Mouse (Mus musculus): ENCODE data around the gene Gm9008. TPM values are rescaled to one million over a fixed set of nuclear protein-coding genes. Genes with fewer than 3 reads are reported as not detected.
"Not testable (repeated sequence)": the region's sequence is repeated elsewhere in the genome, so short reads cannot be mapped to it uniquely, and the experiment has no call there.

The Gm9008 gene
- polyA plus RNA-seq (2015; fragmentation: Nextera tagmentation; extraction: Ambion mirVana): 0.19 and 0.21 TPM in 2 replicates

GRCm38 (mm10) chr6:76497054-76497835 is at the start of gene Gm9008:
Gm9008 (minus strand) TSS chr6:76497784.
- H3K9ac ChIP-seq (ENCODE audit: low read length); H3K9me3 ChIP-seq (ENCODE audit: control insufficient read depth, low read length); H3K27me3 ChIP-seq (ENCODE audit: control insufficient read depth, insufficient read depth, low read depth, low read length); H3K4me2 ChIP-seq (ENCODE audit: low read depth, low read length); H3K27ac ChIP-seq (ENCODE audit: low read length); H3K36me3 ChIP-seq (ENCODE audit: control insufficient read depth, insufficient read depth, low read length); H3K4me3 ChIP-seq (ENCODE audit: low read length); H3K4me1 ChIP-seq (replicated peaks; ENCODE audit: control insufficient read depth, insufficient read depth, low read length); ATAC-seq (ENCODE audit: low read depth): not testable (repeated sequence)
- WGBS: 92% methylated on average over 18 of the region's 22 CpGs

DNA sequence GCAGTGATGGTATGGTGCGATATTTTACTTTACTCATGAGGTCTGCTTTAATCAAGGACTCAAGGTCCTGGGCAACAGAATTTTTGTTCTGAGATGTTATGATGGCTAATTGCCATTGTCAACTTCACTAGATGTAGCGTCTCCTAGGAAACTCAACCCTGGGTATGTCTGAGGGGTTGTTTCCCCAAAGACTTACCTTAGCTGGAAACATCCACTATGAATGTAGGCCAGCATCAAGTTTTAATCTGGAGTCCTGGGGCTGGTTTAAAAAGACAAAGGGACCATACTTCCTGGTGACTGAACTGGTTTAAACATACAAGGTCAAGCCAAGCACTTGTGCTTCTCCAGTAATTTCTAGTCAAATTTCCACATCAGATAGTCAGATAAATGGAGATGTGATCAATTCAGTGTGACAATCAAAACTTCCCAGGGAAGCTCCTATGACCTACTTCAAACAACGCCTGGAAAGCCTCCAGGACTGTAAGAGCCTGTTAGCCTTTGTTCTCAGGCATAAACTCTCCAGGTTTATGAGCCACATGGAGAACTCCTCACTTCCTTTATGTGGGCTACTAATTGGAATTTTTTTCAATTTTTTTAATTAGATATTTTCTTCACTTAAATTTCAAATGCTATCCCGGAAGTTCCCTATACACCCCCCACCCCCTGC is 24.5 kb upstream of the Gm9008 start:
- no peak overlapping the region for H3K27ac ChIP-seq (ENCODE audit: low read length)
- ATAC-seq (ENCODE audit: low read depth): no peak
- H3K27me3 ChIP-seq (ENCODE audit: control insufficient read depth, insufficient read depth, low read depth, low read length): no peaks in the 10 kb centered on the region
- WGBS: 82% methylated on average over 4 of the region's 4 CpGs
- no peak overlapping the region for H3K9ac ChIP-seq (ENCODE audit: low read length)
- no peak overlapping the region for H3K4me3 ChIP-seq (ENCODE audit: low read length)
- H3K4me1 ChIP-seq (replicated peaks; ENCODE audit: control insufficient read depth, insufficient read depth, low read length): no peaks in the 10 kb centered on the region
- H3K9me3 ChIP-seq (ENCODE audit: control insufficient read depth, low read length): no peaks in the 10 kb centered on the region
- no peaks in the 10 kb centered on the region for H3K36me3 ChIP-seq (ENCODE audit: control insufficient read depth, insufficient read depth, low read length)
- no peak overlapping the region for H3K4me2 ChIP-seq (ENCODE audit: low read depth, low read length)

GRCm38 (mm10) chr6:76510200-76510599 is 12.6 kb upstream of the Gm9008 start:
- no peak overlapping the region for H3K4me3 ChIP-seq (ENCODE audit: low read length)
- H3K4me2 ChIP-seq (ENCODE audit: low read depth, low read length): no peak overlapping the region
- H3K9me3 ChIP-seq (ENCODE audit: control insufficient read depth, low read length): no peaks in the 10 kb centered on the region
- no peaks in the 10 kb centered on the region for H3K4me1 ChIP-seq (replicated peaks; ENCODE audit: control insufficient read depth, insufficient read depth, low read length)
- no peaks in the 10 kb centered on the region for H3K36me3 ChIP-seq (ENCODE audit: control insufficient read depth, insufficient read depth, low read length)
- ATAC-seq (ENCODE audit: low read depth): no peak
- H3K27me3 ChIP-seq (ENCODE audit: control insufficient read depth, insufficient read depth, low read depth, low read length): no peaks in the 10 kb centered on the region
- H3K9ac ChIP-seq (ENCODE audit: low read length): no peak overlapping the region
- H3K27ac ChIP-seq (ENCODE audit: low read length): no peak overlapping the region

GRCm38 (mm10) chr6:76496335-76496734 is 1.2 kb downstream of the Gm9008 start:
- not testable (repeated sequence) for H3K9ac ChIP-seq (ENCODE audit: low read length); ATAC-seq (ENCODE audit: low read depth); H3K4me3 ChIP-seq (ENCODE audit: low read length); H3K27me3 ChIP-seq (ENCODE audit: control insufficient read depth, insufficient read depth, low read depth, low read length); H3K36me3 ChIP-seq (ENCODE audit: control insufficient read depth, insufficient read depth, low read length); H3K4me2 ChIP-seq (ENCODE audit: low read depth, low read length); H3K27ac ChIP-seq (ENCODE audit: low read length); H3K9me3 ChIP-seq (ENCODE audit: control insufficient read depth, low read length); H3K4me1 ChIP-seq (replicated peaks; ENCODE audit: control insufficient read depth, insufficient read depth, low read length)
- WGBS: 70% methylated on average over 10 of the region's 12 CpGs

DNA sequence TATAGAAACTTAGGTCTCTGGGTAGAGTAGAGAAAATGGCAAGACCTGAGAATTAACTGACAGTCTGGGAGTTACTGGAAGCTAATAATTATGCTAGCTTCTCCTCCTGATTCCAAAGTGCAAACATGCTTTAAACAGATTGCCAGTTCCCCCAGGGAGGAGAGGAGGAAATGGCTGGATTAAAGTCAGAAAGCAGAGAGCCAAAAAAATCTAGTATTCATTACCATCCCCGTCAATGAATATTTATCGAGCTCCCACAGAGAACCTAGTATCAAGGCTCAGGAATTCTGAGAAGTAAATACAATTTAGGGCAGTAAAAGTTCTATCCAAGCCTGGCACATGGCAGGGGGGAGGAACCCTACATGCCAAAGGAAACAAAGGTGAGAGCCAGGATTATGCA is 29.4 kb downstream of the Gm9008 start:
- no peaks in the 10 kb centered on the region for H3K36me3 ChIP-seq (ENCODE audit: control insufficient read depth, insufficient read depth, low read length)
- 46% methylated on average over 2 of the region's 2 CpGs for WGBS
- H3K4me2 ChIP-seq (ENCODE audit: low read depth, low read length): no peak overlapping the region
- ATAC-seq (ENCODE audit: low read depth): no peak
- no peaks in the 10 kb centered on the region for H3K9me3 ChIP-seq (ENCODE audit: control insufficient read depth, low read length)
- no peaks in the 10 kb centered on the region for H3K4me1 ChIP-seq (replicated peaks; ENCODE audit: control insufficient read depth, insufficient read depth, low read length)
- no peak overlapping the region for H3K27ac ChIP-seq (ENCODE audit: low read length)
- no peak overlapping the region for H3K9ac ChIP-seq (ENCODE audit: low read length)
- no peak overlapping the region for H3K4me3 ChIP-seq (ENCODE audit: low read length)
- no peaks in the 10 kb centered on the region for H3K27me3 ChIP-seq (ENCODE audit: control insufficient read depth, insufficient read depth, low read depth, low read length)
